Mouse (Mus musculus): ENCODE data around the gene Ryr2. TPM values are rescaled to one million over a fixed set of nuclear protein-coding genes. Genes with fewer than 3 reads are reported as not detected.

Ryr2 gene
- polyA plus RNA-seq, 1 experiment from 2014 or later, result 0.43 TPM

DNA sequence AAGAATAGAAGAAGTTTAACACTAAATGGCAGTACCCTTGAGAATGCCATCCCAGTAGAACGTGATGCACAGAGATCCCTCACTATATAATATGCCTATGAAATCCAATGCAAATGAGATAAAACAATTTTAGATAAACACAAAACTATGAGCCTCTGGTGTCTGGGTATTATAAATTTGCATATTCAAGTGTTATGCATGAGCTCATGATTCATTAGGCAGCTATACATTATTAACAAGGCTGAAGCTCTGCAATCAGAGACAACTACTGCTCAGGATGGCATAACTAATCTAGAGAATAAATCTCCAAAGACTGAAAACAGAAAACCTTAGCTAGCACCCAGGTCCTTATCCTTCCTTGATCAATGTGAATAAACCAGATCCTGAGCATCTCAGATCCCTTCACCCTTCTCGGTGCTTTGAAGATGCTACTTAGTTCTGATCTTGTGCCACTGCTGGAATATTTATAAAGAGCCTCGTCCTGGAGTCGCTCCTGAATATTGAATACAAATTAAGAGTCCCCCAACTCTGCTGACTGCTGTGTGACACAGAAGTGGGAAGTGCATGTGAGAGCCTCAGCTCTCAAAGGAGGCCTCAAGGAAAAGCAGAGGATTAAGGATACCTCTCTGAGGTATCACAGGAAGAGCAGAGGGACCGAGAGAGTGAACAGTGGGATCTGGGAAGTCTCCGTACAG lies 97.6 kb downstream of the Ryr2 start:
- H3K36me3 ChIP-seq (ENCODE audit: control insufficient read depth, insufficient read depth, low read length), result no peaks in the 10 kb centered on the region
- H3K4me1 ChIP-seq (ENCODE audit: control insufficient read depth, insufficient read depth, low read length), result no peaks in the 10 kb centered on the region
- no peak overlapping the region for H3K9ac ChIP-seq (ENCODE audit: low read depth, low read length)
- H3K27ac ChIP-seq (replicated peaks; ENCODE audit: low read depth, low read length), result no peak overlapping the region
- ATAC-seq (ENCODE audit: low read depth), result no peak
- H3K4me2 ChIP-seq (ENCODE audit: low read depth, low read length), result no peak overlapping the region
- H3K4me3 ChIP-seq (ENCODE audit: low read depth, low read length), result no peak overlapping the region
- no peak for DNase-seq (ENCODE audit: low spot score)
- no peaks in the 10 kb centered on the region for H3K9me3 ChIP-seq (ENCODE audit: control insufficient read depth, low read length)
- 79% methylated on average over 6 of the region's 6 CpGs for WGBS
- H3K27me3 ChIP-seq (replicated peaks; ENCODE audit: control insufficient read depth, insufficient read depth, low read length), result no peaks in the 10 kb centered on the region

GRCm38 (mm10) chr13:12007579-12007978 lies 99.2 kb downstream of the Ryr2 start:
- H3K9ac ChIP-seq (ENCODE audit: low read depth, low read length), result no peak overlapping the region
- H3K27me3 ChIP-seq (replicated peaks; ENCODE audit: control insufficient read depth, insufficient read depth, low read length), result no peaks in the 10 kb centered on the region
- ATAC-seq (ENCODE audit: low read depth) (no peak), DNase-seq (ENCODE audit: low spot score) (no peak)
- WGBS, result 49% methylated on average over 2 of the region's 2 CpGs
- no peak overlapping the region for H3K4me2 ChIP-seq (ENCODE audit: low read depth, low read length)
- H3K4me3 ChIP-seq (ENCODE audit: low read depth, low read length), result no peak overlapping the region
- no peaks in the 10 kb centered on the region for H3K36me3 ChIP-seq (ENCODE audit: control insufficient read depth, insufficient read depth, low read length)
- H3K27ac ChIP-seq (replicated peaks; ENCODE audit: low read depth, low read length), result no peak overlapping the region
- no peaks in the 10 kb centered on the region for H3K4me1 ChIP-seq (ENCODE audit: control insufficient read depth, insufficient read depth, low read length)
- no peaks in the 10 kb centered on the region for H3K9me3 ChIP-seq (ENCODE audit: control insufficient read depth, low read length)

- 39% methylated on average over 3 of the region's 3 CpGs for WGBS
- no peak overlapping the region for H3K9ac ChIP-seq (ENCODE audit: low read depth, low read length)
- H3K27me3 ChIP-seq (replicated peaks; ENCODE audit: control insufficient read depth, insufficient read depth, low read length), result no peaks in the 10 kb centered on the region
- H3K4me2 ChIP-seq (ENCODE audit: low read depth, low read length), result no peak overlapping the region
- no peak overlapping the region for H3K4me3 ChIP-seq (ENCODE audit: low read depth, low read length)
- ATAC-seq (ENCODE audit: low read depth) (no peak), DNase-seq (ENCODE audit: low spot score) (no peak)
- H3K36me3 ChIP-seq (ENCODE audit: control insufficient read depth, insufficient read depth, low read length), result no peaks in the 10 kb centered on the region
- H3K9me3 ChIP-seq (ENCODE audit: control insufficient read depth, low read length), result no peaks in the 10 kb centered on the region
- H3K4me1 ChIP-seq (ENCODE audit: control insufficient read depth, insufficient read depth, low read length), result no peaks in the 10 kb centered on the region
- no peak overlapping the region for H3K27ac ChIP-seq (replicated peaks; ENCODE audit: low read depth, low read length)
Measured at GRCm38 (mm10) chr13:12001891-12002294, 104.9 kb downstream of the Ryr2 start.

- DNase-seq (ENCODE audit: low spot score) (no peak), ATAC-seq (ENCODE audit: low read depth) (no peak)
- no peak overlapping the region for H3K4me2 ChIP-seq (ENCODE audit: low read depth, low read length)
- no peaks in the 10 kb centered on the region for H3K36me3 ChIP-seq (ENCODE audit: control insufficient read depth, insufficient read depth, low read length)
- no peaks in the 10 kb centered on the region for H3K4me1 ChIP-seq (ENCODE audit: control insufficient read depth, insufficient read depth, low read length)
- H3K27ac ChIP-seq (replicated peaks; ENCODE audit: low read depth, low read length), result no peak overlapping the region
- no peaks in the 10 kb centered on the region for H3K27me3 ChIP-seq (replicated peaks; ENCODE audit: control insufficient read depth, insufficient read depth, low read length)
- no peak overlapping the region for H3K4me3 ChIP-seq (ENCODE audit: low read depth, low read length)
- WGBS, result 62% methylated on average over 4 of the region's 4 CpGs
- no peaks in the 10 kb centered on the region for H3K9me3 ChIP-seq (ENCODE audit: control insufficient read depth, low read length)
- H3K9ac ChIP-seq (ENCODE audit: low read depth, low read length), result no peak overlapping the region
Measured at GRCm38 (mm10) chr13:11999851-12000250, 106.9 kb downstream of the Ryr2 start.

DNA sequence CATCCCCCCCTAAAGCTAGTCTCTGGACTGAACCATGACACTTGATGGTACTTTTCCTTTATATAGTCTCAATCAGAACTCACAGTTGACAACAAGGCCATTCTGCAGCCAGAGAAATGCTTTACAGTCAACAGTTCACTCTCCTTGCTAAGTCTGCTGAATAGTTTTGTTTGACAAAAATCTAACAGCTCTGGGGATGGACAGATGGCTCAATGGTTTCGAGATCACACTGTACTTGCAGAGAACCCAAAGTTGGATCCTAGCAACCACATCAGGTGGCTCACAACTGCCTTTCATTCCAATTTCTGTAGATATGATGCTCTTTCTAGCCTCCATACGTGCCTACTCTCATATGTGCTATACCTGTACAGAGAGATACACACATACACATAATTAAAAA lies 109.4 kb downstream of the Ryr2 start:
- no peak overlapping the region for H3K4me2 ChIP-seq (ENCODE audit: low read depth, low read length)
- no peaks in the 10 kb centered on the region for H3K27me3 ChIP-seq (replicated peaks; ENCODE audit: control insufficient read depth, insufficient read depth, low read length)
- H3K36me3 ChIP-seq (ENCODE audit: control insufficient read depth, insufficient read depth, low read length), result no peaks in the 10 kb centered on the region
- H3K27ac ChIP-seq (replicated peaks; ENCODE audit: low read depth, low read length), result no peak overlapping the region
- no peaks in the 10 kb centered on the region for H3K4me1 ChIP-seq (ENCODE audit: control insufficient read depth, insufficient read depth, low read length)
- no peak for ATAC-seq (ENCODE audit: low read depth)
- H3K9ac ChIP-seq (ENCODE audit: low read depth, low read length), result no peak overlapping the region
- no peak overlapping the region for H3K4me3 ChIP-seq (ENCODE audit: low read depth, low read length)
- no peak for DNase-seq (ENCODE audit: low spot score)
- WGBS, result 76% methylated on average over 2 of the region's 2 CpGs
- H3K9me3 ChIP-seq (ENCODE audit: control insufficient read depth, low read length), result no peaks in the 10 kb centered on the region

DNA sequence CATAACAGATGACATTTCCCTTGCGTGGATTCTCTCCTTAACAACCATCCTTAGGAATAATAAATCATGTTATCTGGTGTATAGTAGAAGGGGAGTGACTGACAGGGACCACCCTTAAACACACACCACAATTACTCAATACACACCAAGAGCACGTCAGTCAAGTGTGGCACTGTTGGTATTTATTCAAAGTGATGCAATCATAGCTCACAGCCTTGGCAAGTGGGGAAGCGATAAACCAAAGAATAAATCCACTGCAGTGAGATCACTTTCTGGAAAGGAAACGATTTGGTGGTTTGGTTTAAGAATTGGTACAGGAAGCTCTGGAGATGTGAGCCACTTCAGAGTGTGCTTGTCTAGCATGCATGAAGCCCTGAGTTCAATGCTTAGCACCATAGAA lies 119.2 kb downstream of the Ryr2 start:
- ATAC-seq (ENCODE audit: low read depth), result no peak
- Histone ChIP-seq H3K4me1 (ENCODE audit: control insufficient read depth, insufficient read depth, low read length) (no peaks in the 10 kb centered on the region), H3K9me3 (ENCODE audit: control insufficient read depth, low read length) (no peaks in the 10 kb centered on the region), H3K4me2 (ENCODE audit: low read depth, low read length) (no peak overlapping the region), H3K9ac (ENCODE audit: low read depth, low read length) (no peak overlapping the region), H3K27me3 (replicated peaks; ENCODE audit: control insufficient read depth, insufficient read depth, low read length) (no peaks in the 10 kb centered on the region), H3K4me3 (ENCODE audit: low read depth, low read length) (no peak overlapping the region), H3K36me3 (ENCODE audit: control insufficient read depth, insufficient read depth, low read length) (no peaks in the 10 kb centered on the region), H3K27ac (replicated peaks; ENCODE audit: low read depth, low read length) (no peak overlapping the region)
- WGBS, result 70% methylated on average over 4 of the region's 4 CpGs
- no peak for DNase-seq (ENCODE audit: low spot score)

GRCm38 (mm10) chr13:11985056-11985455 lies 121.7 kb downstream of the Ryr2 start:
- no peaks in the 10 kb centered on the region for H3K27me3 ChIP-seq (replicated peaks; ENCODE audit: control insufficient read depth, insufficient read depth, low read length)
- H3K4me3 ChIP-seq (ENCODE audit: low read depth, low read length), result no peak overlapping the region
- WGBS, result 100% methylated on average over 3 of the region's 3 CpGs
- H3K36me3 ChIP-seq (ENCODE audit: control insufficient read depth, insufficient read depth, low read length), result no peaks in the 10 kb centered on the region
- H3K4me1 ChIP-seq (ENCODE audit: control insufficient read depth, insufficient read depth, low read length), result no peaks in the 10 kb centered on the region
- H3K27ac ChIP-seq (replicated peaks; ENCODE audit: low read depth, low read length), result no peak overlapping the region
- DNase-seq (ENCODE audit: low spot score) (no peak), ATAC-seq (ENCODE audit: low read depth) (no peak)
- no peak overlapping the region for H3K9ac ChIP-seq (ENCODE audit: low read depth, low read length)
- H3K9me3 ChIP-seq (ENCODE audit: control insufficient read depth, low read length), result no peaks in the 10 kb centered on the region
- H3K4me2 ChIP-seq (ENCODE audit: low read depth, low read length), result no peak overlapping the region

DNA sequence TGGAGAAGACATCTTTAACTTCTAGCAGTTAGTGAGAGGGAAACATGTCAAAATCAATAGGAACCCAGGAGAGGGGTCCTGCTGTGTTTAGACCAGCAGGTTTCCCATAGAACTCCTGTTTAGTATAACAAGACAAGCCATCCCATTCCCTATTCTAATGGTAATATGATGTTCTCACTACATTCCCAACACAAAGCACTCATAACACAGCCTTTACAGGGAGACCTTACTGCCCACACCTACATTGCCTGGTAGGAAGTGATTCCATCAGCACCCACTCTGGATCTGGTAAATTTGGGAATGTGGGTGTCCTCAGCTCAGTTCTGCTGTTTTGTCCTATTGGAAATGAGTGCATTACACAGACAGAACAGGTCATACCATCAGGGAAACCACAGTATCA lies 127.7 kb downstream of the Ryr2 start:
- Histone ChIP-seq H3K4me1 (ENCODE audit: control insufficient read depth, insufficient read depth, low read length) (no peaks in the 10 kb centered on the region), H3K36me3 (ENCODE audit: control insufficient read depth, insufficient read depth, low read length) (no peaks in the 10 kb centered on the region), H3K4me2 (ENCODE audit: low read depth, low read length) (no peak overlapping the region), H3K9me3 (ENCODE audit: control insufficient read depth, low read length) (no peaks in the 10 kb centered on the region), H3K27me3 (replicated peaks; ENCODE audit: control insufficient read depth, insufficient read depth, low read length) (no peaks in the 10 kb centered on the region), H3K4me3 (ENCODE audit: low read depth, low read length) (no peak overlapping the region), H3K9ac (ENCODE audit: low read depth, low read length) (no peak overlapping the region), H3K27ac (replicated peaks; ENCODE audit: low read depth, low read length) (no peak overlapping the region)
- ATAC-seq (ENCODE audit: low read depth), result no peak
- DNase-seq (ENCODE audit: low spot score), result no peak

DNA sequence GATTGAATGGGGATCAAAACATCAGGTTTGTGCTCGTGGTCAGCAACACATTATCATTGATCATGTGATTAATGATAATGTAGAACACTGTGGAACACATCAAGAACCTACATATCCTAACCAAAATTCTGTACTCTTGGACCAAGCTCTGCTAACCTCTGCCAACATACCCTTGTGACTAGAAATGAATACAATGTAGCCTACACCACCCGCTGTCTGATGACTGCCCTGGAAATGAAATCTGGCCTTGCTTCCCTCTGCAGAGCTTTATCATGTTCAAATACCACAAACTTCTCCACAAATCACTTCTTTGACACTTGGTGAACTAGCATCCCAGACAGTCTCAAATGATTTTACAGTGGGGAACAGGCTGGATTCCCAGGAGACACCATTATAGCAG lies 128.4 kb downstream of the Ryr2 start:
- Histone ChIP-seq H3K27me3 (replicated peaks; ENCODE audit: control insufficient read depth, insufficient read depth, low read length) (no peaks in the 10 kb centered on the region), H3K9me3 (ENCODE audit: control insufficient read depth, low read length) (no peaks in the 10 kb centered on the region), H3K4me2 (ENCODE audit: low read depth, low read length) (no peak overlapping the region), H3K4me3 (ENCODE audit: low read depth, low read length) (no peak overlapping the region), H3K9ac (ENCODE audit: low read depth, low read length) (no peak overlapping the region), H3K27ac (replicated peaks; ENCODE audit: low read depth, low read length) (no peak overlapping the region), H3K4me1 (ENCODE audit: control insufficient read depth, insufficient read depth, low read length) (no peaks in the 10 kb centered on the region), H3K36me3 (ENCODE audit: control insufficient read depth, insufficient read depth, low read length) (no peaks in the 10 kb centered on the region)
- ATAC-seq (ENCODE audit: low read depth) (no peak), DNase-seq (ENCODE audit: low spot score) (no peak)
- WGBS, result 77% methylated on average over 2 of the region's 2 CpGs

All from embryonic facial prominence, embryonic 14.5 days (tissue).